In the genomic region with DNA sequence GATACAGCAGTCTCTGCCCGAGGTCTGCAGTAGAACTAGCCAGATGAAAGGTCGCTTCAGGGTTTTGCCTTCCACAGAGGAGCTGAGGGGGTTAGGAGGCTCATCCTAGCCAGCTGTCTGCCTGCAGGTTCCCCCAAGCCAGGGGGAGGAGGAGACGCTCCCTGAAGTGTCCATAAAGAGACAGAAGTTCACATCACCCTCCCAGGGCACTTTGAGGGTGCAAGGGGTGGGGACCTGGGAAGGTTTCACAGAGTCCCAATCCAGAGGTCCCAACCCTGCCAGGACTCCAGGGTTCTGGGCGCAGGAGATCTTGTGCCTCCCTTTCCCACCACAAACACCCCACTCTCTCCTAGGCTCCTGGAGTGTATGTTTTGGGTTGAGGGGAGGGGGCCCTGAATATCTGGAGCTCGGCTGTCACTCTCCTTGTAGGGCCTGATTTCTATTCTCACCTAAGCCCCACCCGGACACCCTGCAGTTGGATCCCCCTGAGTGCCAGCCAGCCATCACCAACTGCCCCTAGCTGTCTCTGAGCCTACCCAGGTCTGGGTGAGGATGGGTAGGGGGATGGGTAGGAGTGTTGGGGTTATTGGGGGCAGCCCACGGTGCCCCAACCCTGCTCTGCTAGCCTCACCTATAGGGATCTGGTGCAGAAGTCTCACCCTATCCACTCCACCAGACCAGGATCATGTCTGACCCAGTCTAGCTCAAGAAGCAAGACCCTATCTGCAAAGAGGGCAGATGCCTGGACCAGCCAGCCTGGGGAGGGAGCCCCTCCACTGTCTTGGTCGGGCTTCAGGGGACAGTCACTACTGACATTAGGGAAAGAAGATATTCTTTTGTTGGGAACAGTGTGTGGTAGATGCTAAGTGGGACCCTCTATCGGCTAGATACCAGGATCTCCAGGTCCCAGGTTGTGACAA, we compare ENCODE assay signal across 13 mouse cellular contexts. TPM values are rescaled to one million over a fixed set of nuclear protein-coding genes. Genes with fewer than 3 reads are reported as not detected.
DNase-seq lines count a peak whose midpoint lies in the region; ATAC-seq and TF ChIP-seq lines count a peak whose summit lies in the region.
"Had no signal": no experiment of that assay in that cellular context is flagged by ENCODE, and none has a peak within 500 bp of the region (broad histone marks: within the 10 kb centered on the region; RNA-seq: fewer than 3 reads in every experiment).

No protein-coding gene starts in this region.

- no peak overlapping the region for H3K9ac ChIP-seq in heart, embryonic 12.5 days
- no peak overlapping the region for H3K9ac ChIP-seq in kidney, postnatal 0 days (ENCODE audit: low read depth, low read length)
- no peak overlapping the region for H3K9ac ChIP-seq in embryonic facial prominence, embryonic 12.5 days
- H3K9ac ChIP-seq: liver, embryonic 14.5 days had no signal

- H3K36me3 ChIP-seq in heart, embryonic 12.5 days: peaks cover 16% of the 10 kb centered on the region
- peaks cover 18% of the 10 kb centered on the region; the same call in 1 of the 2 replicates for H3K36me3 ChIP-seq in kidney, postnatal 0 days (ENCODE audit: insufficient read depth, low read length)
- no peaks in the 10 kb centered on the region; the same call in 1 of the 2 replicates for H3K36me3 ChIP-seq in E14TG2a.4 (ENCODE audit: insufficient read depth, low read length)
- peaks cover 19% of the 10 kb centered on the region for H3K36me3 ChIP-seq in embryonic facial prominence, embryonic 12.5 days

- no peak overlapping the region for H3K4me2 ChIP-seq in heart, embryonic 12.5 days
- no peak overlapping the region for H3K4me2 ChIP-seq in kidney, postnatal 0 days (ENCODE audit: low read length)
- H3K4me2 ChIP-seq in embryonic facial prominence, embryonic 12.5 days (replicated peaks): no peak overlapping the region

- H3K9me3 ChIP-seq in heart, embryonic 12.5 days (replicated peaks): no peaks in the 10 kb centered on the region
- no peaks in the 10 kb centered on the region for H3K9me3 ChIP-seq in kidney, postnatal 0 days (replicated peaks; ENCODE audit: low read length)
- no peaks in the 10 kb centered on the region for H3K9me3 ChIP-seq in E14TG2a.4 (ENCODE audit: low read length)
- no peaks in the 10 kb centered on the region for H3K9me3 ChIP-seq in embryonic facial prominence, embryonic 12.5 days

- ATAC-seq in heart, embryonic 12.5 days (ENCODE audit: insufficient number of reproducible peaks, low FRiP score): no peak
- ATAC-seq in kidney, postnatal 0 days (replicated peaks; ENCODE audit: low FRiP score, low read depth): no peak
- ATAC-seq in embryonic facial prominence, embryonic 12.5 days (ENCODE audit: insufficient number of reproducible peaks, insufficient read depth, low FRiP score, low TSS enrichment): peak; percentile 9; the same call in 1 of the 2 replicates
- ATAC-seq: inflammation-experienced regulatory T-cells, adult 6 months had no signal

- peak; percentile 88 for DNase-seq in heart, adult 11 months
- DNase-seq in kidney, postnatal 0 days (ENCODE audit: low spot score): no peak
- no peak for DNase-seq in kidney, postnatal 36 days
- DNase-seq in urinary bladder, postnatal 10 days (ENCODE audit: low spot score): no peak
- DNase-seq in c-Kit-positive CD71-positive TER-119-positive erythroid progenitor cells, embryonic 14.5 days (ENCODE audit: low spot score): no peak
- DNase-seq: adrenal gland, postnatal 36 days; heart, postnatal 10 days had no signal

- TF ChIP-seq CTCF in kidney, postnatal 0 days (IDR thresholded peaks at IDR 0.05; ENCODE audit: low read depth): no peak
- TF ChIP-seq CTCF in E14TG2a.4 (conservative IDR thresholded peaks at IDR 0.05; ENCODE audit: low read length): no peak

- H3K27me3 ChIP-seq in heart, embryonic 12.5 days (replicated peaks): no peaks in the 10 kb centered on the region
- H3K27me3 ChIP-seq in kidney, postnatal 0 days (ENCODE audit: insufficient read depth, low read length): no peaks in the 10 kb centered on the region
- H3K27me3 ChIP-seq in E14TG2a.4 (ENCODE audit: insufficient read depth, low read length): no peaks in the 10 kb centered on the region
- H3K27me3 ChIP-seq in embryonic facial prominence, embryonic 12.5 days: no peaks in the 10 kb centered on the region

- no peak overlapping the region for H3K27ac ChIP-seq in heart, embryonic 12.5 days (ENCODE audit: poor library complexity, severe bottlenecking)
- H3K27ac ChIP-seq in kidney, postnatal 0 days: peak overlapping the region; percentile 85
- no peak overlapping the region for H3K27ac ChIP-seq in embryonic facial prominence, embryonic 12.5 days
- H3K27ac ChIP-seq: layer of hippocampus, adult 2 months; liver, embryonic 14.5 days had no signal

- 47% methylated on average over 9 of the region's 9 CpGs for WGBS in heart, embryonic 12.5 days
- WGBS in kidney, postnatal 0 days: 50% methylated on average over 9 of the region's 9 CpGs
- WGBS in embryonic facial prominence, embryonic 12.5 days: 57% methylated on average over 9 of the region's 9 CpGs

- H3K4me3 ChIP-seq in heart, embryonic 12.5 days: no peak overlapping the region
- H3K4me3 ChIP-seq in kidney, postnatal 0 days (replicated peaks; ENCODE audit: low read depth, low read length): no peak overlapping the region
- peak overlapping the region; percentile 13 for H3K4me3 ChIP-seq in E14TG2a.4 (replicated peaks; ENCODE audit: low read length)
- no peak overlapping the region for H3K4me3 ChIP-seq in embryonic facial prominence, embryonic 12.5 days
- H3K4me3 ChIP-seq: layer of hippocampus, adult 2 months had no signal

- H3K4me1 ChIP-seq in heart, embryonic 12.5 days (replicated peaks): peaks cover 30% of the 10 kb centered on the region
- H3K4me1 ChIP-seq in kidney, postnatal 0 days (replicated peaks; ENCODE audit: insufficient read depth, low read length): peaks cover 41% of the 10 kb centered on the region
- H3K4me1 ChIP-seq in E14TG2a.4 (replicated peaks; ENCODE audit: low read depth, low read length): peaks cover 75% of the 10 kb centered on the region
- H3K4me1 ChIP-seq in embryonic facial prominence, embryonic 12.5 days: peaks cover 29% of the 10 kb centered on the region

RNA-seq across cellular contexts. Expression of a gene that starts 15.4 kb away (rescaled TPM):
- polyA plus RNA-seq in heart, embryonic 12.5 days (2016; fragmentation: Nextera tagmentation; extraction: Ambion mirVana): 0.40 and 0.41 TPM in 2 replicates
- polyA plus RNA-seq in kidney, postnatal 0 days (2015; fragmentation: Nextera tagmentation; extraction: Ambion mirVana): 1.5 and 1.7 TPM in 2 replicates
- 0.87 and 1.5 TPM in 2 replicates for polyA plus RNA-seq in embryonic facial prominence, embryonic 12.5 days (2016; fragmentation: Nextera tagmentation; extraction: Ambion mirVana)

RNA-seq across cellular contexts. Expression of a gene that starts 23.5 kb away (rescaled TPM):
- polyA plus RNA-seq in heart, embryonic 12.5 days (2016; fragmentation: Nextera tagmentation; extraction: Ambion mirVana): 26.6 and 26.7 TPM in 2 replicates
- 118 and 131 TPM in 2 replicates for polyA plus RNA-seq in kidney, postnatal 0 days (2015; fragmentation: Nextera tagmentation; extraction: Ambion mirVana)
- polyA plus RNA-seq in embryonic facial prominence, embryonic 12.5 days (2016; fragmentation: Nextera tagmentation; extraction: Ambion mirVana): 55.7 and 56.3 TPM in 2 replicates
- polyA plus RNA-seq: inflammation-experienced regulatory T-cells, adult 6 months had no signal

RNA-seq across cellular contexts. Expression of a gene that starts 59.7 kb away (rescaled TPM):
- polyA plus RNA-seq in heart, embryonic 12.5 days (2016; fragmentation: Nextera tagmentation; extraction: Ambion mirVana): 0.89 and 0.98 TPM in 2 replicates
- 0.36 and 0.43 TPM in 2 replicates for polyA plus RNA-seq in kidney, postnatal 0 days (2015; fragmentation: Nextera tagmentation; extraction: Ambion mirVana)
- polyA plus RNA-seq in embryonic facial prominence, embryonic 12.5 days (2016; fragmentation: Nextera tagmentation; extraction: Ambion mirVana): 0.36 TPM in 1 of 2 replicates, not detected in the other
- polyA plus RNA-seq: inflammation-experienced regulatory T-cells, adult 6 months had no signal
